Mouse (Mus musculus) right cerebral cortex, postnatal 14 days (tissue): ENCODE data around the gene Elf2.

Source experiments
- DNase-seq: peaks from one replicate; pipeline ENCODE4 v3.0.0; 2022

Gene Elf2

DNA sequence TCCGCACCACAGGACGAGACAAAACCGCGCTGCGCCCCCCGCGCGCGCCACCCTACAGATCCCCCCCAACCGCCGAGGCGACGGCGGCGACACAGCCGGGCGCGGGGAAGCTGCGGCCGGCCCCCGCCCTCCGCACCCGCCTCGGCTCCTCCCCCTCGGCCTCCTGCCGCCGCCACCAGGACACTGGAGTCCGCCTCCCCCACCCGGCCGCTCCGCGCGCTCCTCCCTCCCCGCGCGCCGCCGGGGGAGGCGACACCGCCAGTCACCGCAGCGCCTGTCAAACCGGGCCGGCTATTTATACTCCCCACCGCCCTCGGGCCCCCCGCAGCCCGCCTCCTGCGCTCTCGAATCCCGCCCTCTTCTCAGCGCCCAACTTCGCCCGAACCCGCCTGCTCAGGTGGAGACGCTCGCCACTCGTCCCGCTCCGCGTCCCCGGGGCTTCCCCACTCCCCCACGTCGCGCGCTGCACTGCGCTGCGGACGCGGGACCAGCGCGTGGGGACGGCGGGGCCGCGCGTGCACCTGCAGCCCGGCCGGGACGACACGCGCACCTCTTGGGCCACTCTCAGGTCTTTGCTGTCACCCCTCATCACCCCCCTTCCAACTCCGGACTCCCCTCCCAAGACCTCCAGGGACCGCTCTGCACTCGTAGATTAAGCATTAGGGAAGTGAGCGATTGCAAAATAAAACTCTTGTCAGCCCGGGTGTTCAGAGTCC, at the start of gene Elf2:
Gene Elf2 (minus strand): TSS at position 112 of the 716 bp plus-strand sequence.
- DNase-seq = peak; percentile 76

DNA sequence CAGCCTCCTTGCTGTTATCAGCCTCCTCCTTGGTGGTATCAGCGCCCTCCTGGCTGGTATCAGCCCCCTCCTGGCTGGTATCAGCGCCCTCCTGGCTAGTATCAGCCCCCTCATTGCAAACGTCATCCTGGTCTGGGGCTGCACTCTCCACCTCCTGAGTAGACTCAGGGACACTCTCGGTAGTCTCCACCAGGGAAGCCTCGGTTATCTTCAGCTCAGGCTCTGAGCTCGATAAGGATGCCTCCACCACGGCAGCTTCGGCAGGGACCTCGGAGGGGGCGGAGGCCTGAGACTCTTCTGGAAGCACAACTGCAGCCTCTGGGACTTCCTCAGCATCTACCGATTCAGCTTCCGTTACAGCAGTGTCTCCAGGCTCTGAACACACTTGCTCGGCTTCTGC, 48.4 kb upstream of the Elf2 start:
- DNase-seq = no peak

DNA sequence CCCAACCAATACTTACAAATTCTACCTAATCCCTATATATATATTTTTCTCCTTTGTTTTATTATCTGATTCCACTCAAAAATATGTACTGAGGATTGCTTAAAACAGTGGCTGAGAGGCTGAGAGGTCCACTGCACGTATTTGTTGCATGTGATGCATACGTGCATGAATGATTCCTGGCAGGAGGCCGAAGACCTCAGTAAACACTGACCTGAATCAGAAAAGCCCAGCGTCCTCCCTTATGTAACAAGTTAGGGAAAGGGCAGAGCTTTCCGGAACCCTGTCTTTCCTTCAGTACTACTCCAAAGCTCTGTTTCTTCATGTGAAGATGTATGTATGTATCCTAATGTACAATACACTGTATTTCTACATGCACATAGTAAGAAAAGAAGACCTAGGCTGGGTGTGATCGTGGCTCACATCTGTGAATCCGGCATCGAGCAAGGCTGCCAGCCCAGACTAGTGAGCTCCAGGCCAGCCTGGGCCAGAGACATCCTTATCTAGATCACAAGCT, 47.5 kb upstream of the Elf2 start:
- no peak for DNase-seq

DNA sequence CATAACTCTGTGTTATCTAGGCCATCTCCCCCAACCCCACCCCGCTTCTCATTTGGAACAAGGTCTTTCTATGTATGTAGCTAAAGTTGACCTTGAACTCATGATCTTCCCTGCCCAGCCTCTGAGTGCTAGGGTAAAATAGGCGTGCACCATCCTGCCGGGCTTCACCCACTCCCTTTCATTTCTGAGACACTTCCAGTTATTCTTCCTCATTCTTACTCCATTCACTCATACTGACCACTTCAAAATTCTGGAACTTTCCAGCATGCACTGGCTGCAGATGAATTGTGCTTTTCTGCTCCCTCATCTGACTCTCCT, 46.6 kb upstream of the Elf2 start:
- no peak for DNase-seq

DNA sequence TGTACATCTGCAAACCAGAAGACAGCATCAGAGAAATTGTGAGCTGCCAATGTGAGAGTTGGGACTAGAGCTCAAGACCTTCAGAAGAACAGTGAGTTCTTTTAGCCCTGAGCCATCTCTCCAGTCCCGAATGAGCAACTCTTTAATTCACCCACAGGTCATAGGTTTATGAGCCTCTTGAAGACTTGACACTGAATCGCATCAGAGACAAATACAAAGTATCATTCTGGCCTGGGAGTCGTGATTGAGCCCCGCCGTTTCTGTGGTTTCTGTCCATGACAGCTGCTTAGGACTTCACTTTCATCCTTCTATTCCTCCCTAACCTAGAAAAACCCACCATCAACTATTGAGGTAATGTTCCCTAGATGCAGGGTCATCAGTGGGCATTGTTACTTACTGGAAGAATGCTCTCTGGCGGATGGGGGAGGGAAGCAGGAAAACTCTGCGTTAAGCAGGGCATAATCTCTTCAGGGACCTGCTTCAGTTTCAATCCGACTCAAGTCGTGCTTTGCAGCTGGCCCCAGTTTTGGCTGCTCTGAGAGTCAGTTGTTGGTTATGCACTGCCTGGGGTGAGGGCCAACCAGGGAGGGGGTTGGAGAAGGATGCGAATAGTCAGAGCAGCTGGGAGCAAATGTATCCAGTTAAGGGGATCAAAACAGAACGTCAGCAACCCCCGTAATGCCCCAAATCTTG, 46.1 kb upstream of the Elf2 start:
- DNase-seq = no peak

DNA sequence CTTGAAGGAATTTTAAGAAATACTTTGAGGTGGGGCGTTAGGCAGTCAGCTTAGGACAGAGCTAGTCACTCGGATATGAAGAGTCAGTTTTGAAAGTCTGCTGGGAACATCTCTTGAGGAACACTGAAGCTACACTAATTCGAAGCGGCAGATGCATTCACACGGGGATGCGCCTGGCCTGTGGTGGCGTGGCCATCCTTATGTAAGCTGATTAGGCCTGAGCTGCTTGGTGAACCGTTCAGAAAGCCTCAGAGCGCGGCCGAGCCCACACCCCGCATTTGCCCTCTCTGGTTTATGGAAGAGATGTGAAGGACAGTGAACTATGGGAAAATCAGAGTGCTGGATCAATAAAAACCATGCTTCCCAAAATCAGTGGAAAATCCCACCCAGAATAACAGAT, 42.9 kb upstream of the Elf2 start:
- DNase-seq = no peak

DNA sequence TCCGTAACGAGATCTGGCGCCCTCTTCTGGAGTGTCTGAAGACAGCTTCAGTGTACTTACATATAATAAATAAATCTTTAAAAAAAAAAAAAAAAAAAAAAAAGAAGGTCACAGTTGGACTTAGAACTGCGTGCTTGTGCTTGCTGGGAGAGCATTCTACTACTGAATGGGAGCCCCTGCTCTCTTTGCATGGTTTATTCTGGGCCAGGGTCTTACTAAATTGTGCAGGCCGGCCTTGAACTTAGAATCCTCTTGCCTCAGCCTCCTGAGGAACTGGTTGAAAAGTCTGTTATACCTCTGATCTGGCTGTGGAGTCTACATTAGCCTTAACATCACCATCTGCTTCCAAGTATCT, 40.2 kb upstream of the Elf2 start:
- no peak for DNase-seq

DNA sequence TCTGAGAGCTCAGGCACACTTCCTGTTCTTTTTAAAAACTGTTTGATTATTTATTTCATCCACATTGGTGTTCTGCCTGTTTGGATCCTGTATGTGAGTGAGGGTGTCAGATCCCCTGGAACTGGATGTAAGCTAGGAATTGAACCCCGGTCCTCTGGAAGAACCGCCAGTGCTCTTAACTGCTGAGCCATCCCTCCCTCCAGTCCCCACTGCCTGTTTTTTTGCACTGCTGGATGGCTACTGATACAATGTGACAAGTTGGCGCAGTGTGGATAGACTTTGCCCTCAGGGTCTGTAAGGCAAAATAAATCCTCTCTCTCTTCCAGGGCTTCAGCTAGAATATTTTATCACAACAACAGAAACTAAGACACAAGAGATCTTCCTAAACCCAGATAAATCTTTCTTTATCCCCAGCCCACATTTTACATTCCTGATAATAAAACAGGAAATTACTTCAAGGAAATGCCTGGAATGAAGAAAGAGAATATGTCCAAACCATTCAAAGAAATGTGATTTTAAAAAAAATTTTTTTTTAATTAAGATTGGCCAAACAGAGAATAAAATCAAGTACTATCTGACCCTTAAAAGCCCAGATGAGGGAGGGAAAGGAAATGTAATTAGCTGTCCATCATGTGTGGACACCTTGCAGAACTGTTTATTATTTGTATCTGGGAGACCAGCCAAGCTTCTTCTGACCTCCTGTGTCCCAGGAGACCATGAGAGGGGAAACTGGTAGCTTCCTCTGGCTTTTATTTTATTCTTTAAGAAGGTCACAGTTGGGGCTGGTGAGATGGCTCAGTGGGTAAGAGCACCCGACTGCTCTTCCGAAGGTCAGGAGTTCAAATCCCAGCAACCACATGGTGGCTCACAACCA, 39.6 kb upstream of the Elf2 start:
- DNase-seq = no peak

DNA sequence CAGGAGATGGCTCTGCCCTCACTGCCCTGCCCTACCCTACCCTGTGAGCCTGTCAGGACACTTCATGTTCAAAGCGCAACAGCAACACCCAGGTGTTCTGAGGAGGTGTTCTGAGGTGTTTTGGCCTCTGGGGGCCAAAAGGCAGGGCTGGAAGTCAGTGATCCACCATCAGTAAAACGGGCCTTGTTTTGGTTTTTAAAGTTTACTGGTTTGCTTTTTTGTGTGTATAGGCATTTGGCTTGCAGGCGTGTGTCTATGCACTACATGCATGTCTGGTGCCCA, 38.1 kb upstream of the Elf2 start:
- DNase-seq = no peak

DNA sequence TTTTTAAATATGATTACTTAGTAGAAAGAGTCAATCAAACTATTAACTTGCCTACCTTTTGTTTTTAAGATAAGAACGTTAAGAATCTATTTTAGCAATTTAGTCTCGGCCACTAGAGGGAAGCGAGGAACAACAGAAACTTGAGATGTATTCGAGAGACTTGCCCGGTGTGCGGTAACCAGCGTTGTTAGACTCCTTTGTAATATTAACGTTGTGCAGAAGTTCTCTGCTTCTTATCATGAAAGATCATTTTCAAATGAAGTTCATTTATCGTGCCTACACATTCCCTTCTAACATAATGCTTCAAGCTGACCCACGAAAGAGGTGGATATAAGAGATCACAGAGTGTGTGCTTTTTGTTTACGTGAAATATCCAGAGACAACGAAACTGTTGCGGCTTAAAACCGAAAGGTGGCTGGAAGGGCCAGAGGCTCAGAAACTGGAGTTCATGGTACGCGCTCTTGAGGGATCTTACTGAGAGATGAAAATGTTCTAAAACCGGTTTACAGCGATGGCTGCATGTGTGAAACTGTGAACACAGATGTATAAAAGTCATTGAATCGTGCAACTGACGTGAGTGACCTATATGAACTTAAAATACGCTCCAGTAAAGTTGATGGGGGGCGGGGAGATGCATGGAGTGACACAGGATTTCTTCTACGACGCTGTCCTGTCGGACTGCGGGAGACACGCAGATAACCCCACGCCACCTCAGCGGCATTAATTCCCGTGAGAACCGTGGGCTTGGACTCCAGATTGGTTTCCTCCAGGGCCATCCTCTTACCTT, 37.6 kb upstream of the Elf2 start:
- no peak for DNase-seq

DNA sequence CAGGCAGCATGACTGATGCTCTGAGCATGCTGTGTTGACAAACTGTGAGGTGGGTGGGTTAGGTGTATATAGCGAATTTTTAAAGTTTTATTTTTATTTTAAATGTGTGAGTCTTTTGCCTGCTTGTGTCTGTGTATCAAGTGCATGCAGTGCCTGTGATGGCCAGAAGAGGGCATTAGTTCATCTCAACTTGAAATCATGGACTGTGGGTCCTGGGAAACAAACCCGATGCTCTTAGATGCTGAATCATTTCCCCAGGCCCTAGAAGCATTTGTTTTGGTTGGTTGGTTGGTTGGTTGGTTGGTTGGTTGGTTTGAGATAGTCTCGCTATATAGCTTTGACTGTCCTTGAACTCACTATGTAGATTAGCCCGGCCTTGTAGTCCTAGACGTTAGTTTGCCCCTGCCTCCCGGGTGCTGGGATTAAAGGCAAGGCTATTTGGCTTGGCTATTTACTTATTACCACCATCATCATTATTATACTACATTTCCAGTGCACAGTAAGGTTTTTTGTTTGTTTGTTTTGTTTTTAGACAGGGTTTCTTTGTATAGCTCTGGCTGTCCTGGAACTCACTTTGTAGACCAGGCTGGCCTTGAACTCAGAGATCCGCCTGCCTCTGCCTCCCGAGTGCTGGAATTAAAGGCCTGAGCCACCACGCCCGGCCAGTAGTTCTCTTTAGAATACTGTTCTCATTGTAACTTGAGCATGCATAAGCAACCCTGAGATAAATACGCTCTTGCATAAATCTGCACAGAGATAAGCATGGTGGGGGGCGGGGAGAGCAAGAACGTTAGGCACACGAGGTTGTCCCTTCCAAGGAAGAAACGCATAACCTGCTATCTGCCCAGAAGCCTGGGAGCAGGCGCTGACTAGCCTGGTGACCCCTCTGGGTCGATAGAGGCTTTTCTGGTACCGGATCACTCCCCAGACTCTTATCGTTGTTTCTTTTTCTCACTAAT, 35.1 kb upstream of the Elf2 start:
- DNase-seq = peak; percentile 27

DNA sequence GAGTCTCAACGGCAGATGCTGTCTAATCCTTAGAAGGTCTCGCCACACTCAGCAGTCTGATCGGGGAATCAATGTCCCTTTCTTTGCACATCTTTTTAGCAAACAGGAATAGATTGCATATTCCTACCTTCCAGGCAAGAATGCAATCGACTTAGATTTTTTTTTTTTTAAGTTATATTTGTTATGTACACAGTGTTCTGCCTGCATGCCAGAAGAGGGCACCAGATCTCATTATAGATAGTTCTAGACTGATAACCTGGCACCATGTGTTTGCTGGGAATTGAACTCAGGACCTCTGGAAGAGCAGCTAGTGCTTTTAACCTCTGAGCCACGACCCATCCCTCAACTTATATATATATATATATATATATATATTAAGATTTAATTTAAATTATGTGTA, 33.1 kb upstream of the Elf2 start:
- DNase-seq = no peak

DNA sequence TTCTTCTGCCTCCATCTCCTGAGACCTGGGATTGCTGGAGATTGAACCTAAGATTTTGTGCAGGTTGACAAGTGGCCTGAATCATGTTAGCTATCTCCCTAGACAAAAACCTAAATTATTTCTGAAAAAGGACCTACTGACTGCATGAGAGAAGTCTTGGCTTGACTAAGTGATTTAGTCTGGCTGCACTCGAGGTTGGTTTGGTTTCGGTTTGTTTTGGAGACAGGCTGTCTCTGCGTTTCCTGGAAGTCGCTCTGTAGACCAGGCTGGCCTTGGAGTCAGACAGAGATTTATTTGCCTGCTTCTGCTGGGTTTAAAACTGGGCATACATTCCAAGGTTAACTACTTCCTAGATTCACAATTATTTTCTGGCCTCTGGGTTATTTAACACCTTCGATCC, 32.4 kb upstream of the Elf2 start:
- DNase-seq = no peak

DNA sequence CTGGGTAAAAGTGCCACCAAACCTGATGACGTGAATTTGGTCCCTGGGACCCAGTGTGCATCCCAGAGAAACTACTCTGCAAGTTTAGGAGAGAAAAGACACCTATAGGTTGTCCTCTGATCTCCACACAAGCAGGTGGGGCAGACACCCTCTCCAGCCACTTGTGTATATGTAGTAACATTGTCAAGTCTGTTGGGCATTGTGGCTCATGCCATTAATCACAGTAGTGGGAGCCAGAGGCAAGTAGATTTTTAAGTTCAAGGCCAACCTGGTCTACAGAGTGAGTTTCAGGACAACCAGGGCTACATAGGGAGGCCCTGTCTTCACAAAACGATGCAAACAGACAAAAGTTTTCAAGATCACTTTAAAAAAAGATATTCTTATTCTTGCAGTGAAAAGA, 31.4 kb upstream of the Elf2 start:
- no peak for DNase-seq

DNA sequence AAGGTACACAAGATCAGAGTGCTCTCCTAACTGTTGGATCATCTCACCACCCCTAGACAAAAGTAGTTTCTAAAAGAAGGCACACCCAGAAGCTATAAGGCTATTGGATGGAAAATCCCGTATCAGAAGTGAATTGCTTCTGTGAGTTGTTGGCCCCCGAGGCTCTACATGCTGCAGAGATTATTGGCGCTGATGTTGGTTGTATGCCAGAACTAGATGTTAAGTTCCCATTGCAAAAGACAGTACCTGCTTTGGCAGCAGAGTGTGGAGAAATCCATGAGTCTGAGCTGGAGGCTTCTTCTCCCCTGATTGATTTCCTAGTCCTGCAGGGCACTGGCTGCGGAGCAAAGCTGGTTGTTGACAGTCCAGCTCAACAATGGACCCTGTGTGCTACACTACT, 27.5 kb upstream of the Elf2 start:
- no peak for DNase-seq

DNA sequence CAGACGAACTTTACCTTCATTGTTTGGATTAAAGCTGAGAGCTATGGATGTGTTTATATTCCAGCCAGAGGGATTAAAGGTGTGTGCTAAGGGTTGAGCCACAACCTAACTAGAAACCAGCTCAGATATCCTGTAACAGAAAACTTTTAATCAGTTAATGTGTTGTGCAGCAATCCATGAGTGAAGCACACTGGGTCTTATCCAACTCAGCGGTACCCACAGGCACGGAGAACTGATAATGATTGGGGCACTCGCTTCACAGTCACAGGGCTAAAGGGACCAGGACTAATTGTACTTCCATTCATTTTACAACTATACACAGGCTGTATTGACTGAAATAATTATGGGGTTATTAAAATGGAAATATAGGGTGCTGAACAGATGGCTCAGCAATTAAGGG, 26.5 kb upstream of the Elf2 start:
- DNase-seq = no peak

DNA sequence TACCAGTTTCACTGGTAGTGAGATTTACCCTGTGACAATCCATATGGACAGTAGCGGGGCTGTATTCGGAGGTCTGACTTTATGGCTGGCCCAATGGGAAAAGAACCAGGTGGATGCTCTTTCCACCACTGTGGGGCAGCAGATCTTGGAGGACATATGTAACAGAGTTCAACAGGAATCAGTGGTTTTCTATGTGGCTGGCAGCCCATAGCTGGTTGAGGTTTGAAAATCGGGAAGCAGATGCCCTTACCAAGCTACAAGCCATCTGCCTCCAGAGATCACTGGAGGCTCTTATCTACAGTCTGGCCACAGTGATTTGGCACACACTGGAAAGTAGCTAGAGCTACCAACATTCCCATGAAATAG, 25.0 kb upstream of the Elf2 start:
- no peak for DNase-seq

DNA sequence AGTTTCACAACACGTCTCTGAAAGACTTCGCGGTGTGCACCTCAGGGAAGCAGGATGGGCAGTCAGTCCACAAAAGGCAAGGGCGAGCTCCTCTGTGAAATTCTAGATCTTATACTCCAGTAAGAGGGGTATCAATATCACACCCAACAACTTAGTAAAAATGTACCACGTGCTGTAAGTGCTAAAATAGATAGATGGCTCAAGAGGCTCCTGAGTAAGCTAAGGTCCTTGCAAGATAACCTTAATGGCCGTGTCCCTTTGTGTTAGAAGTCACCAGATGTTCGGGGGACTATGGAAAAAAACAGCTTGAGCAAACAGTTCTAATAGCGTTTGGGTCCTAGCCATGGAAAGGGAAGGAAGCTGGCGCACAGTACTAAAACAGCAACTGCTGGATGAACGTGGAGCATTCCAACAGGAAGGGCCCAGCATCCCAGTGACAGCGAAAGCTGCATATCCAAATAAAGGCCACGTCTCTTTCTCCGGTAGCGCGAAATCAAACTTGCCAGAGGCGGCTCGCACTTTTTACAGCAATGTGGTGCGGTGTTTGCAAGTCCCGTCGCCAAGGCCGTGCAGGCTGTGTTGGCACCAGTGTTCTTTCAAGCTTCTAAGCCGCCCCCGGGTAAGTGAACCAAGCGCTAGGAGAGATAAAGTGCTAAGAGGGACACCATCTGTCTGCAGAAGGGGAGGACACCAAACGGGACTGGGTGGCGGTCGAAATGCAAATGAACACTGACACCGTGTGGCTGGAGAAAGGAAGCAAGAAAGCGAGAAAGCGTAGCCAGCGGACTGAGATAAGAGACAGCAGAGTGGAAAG, 24.4 kb upstream of the Elf2 start:
- DNase-seq = peak; percentile 69

DNA sequence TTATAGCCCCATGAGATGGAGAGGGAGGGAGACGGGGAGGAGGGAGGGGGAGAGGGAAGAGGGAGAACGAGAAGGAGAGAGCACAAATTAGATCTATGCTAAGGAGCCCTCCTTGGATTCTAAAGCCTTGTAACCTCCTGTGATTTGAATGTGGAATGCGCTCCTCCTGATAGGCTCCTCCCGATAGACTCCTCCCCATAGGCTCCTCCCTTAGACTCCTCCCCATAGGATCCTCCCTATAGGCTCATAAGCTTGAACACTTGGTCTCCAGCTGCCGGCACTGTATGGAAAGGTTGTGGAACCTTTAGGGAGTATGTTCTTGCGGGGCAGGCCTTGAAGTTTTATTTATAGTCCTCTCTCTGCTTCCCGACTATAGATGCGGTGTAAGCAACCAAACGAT, 20.6 kb upstream of the Elf2 start:
- DNase-seq = no peak

DNA sequence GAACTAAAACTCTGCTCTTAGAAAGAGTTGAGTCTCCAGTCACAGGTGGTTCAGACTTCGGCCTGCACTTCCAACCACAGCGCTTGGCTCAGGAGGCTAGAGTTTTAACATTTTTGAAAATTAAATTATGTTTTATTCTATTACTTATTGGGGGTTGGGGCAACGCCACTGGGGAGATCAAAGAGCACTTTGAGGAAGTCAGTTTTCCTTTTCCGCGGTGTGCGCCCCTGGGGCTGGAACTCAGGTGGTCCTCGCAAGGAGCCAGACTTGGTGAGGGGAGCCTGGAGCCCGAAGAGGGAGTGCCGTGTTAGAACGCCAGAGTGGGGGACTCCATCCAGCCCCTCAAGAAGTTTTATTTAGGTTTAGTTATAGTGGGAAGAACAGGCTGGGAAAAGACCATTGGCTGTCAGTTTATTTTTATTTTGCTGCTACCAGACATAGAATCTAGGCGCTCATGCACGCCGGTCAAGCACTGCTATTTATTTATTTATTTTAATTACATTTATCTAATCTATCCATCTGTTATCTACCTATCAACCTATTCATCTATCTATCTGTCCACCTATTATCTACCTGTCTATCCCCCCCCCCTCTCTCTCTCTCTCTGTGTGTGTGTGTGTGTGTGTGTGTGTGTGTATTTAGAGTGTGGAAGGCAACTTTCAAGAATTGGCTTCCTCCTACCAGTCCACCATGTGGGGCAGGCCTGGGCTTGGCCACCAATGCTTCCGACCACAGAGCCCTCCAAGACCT, 19.3 kb upstream of the Elf2 start:
- DNase-seq = no peak
